Mouse (Mus musculus): ENCODE measurements around the gene Vmp1.

GRCm38 (mm10) chr11:86583313-86583825 is 100.3 kb downstream of the Vmp1 start:
- TF ChIP-seq CTCF (IDR thresholded peaks at IDR 0.05; ENCODE audit: borderline replicate concordance, insufficient read depth, low read depth, low read length) (no peak), POLR2A (IDR thresholded peaks at IDR 0.05; ENCODE audit: borderline replicate concordance, insufficient read depth, low read length) (no peak)
